Mouse (Mus musculus): ENCODE data around the gene Gm16223. TPM values are rescaled to one million over a fixed set of nuclear protein-coding genes. Genes with fewer than 3 reads are reported as not detected.

Gene Gm16223
- polyA plus RNA-seq (2016; fragmentation: Nextera tagmentation; extraction: Ambion mirVana): not detected in 2 replicates

DNA sequence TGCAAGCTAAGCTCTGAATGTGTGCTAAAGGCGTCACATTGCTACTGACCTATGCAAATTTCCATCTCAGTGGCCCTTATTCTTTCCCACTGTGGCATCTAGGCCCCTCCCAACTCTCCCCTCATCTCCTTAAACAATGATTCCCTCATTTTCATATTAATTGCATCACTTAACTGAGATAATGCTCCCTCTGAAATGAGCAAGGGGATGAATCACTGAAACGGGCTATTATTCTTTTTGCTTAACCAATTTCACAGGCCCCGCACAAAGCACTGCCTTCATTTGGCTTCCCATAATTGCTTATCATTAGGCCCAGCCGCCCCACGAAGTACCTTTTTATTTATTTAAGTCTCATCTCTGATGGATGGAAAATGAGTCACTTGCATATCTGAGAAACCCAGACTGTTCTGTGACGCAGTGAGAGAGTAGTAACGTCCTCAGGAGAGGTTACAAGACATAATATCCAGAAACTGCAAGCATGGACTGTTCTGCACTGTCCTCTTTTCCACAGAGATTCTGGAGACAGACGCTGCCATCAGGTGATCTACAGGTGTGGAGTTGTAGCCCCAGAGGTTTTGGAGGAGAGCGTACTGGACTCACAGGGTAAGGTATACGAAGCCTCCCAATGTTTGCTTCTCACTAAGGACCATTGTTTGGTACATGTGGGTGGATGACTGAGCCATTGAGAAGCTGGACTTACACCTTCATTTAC is at the start of gene Gm16223:
TSS of gene Gm16223 (plus strand) at position 485 of the 712 bp plus-strand sequence.
- Histone ChIP-seq H3K27ac (no peak within 1 kb of the TSS), H3K4me1 (no peaks in the 10 kb centered on the region), H3K9me3 (no peaks in the 10 kb centered on the region), H3K27me3 (no peaks in the 10 kb centered on the region), H3K9ac (no peak within 1 kb of the TSS), H3K36me3 (no peaks in the 10 kb centered on the region), H3K4me3 (no peak within 1 kb of the TSS), H3K4me2 (replicated peaks) (no peak within 1 kb of the TSS)
- WGBS: 83% methylated on average over 10 of the region's 10 CpGs
- ATAC-seq (ENCODE audit: insufficient number of reproducible peaks, insufficient read depth, low FRiP score, low TSS enrichment): no peak

DNA sequence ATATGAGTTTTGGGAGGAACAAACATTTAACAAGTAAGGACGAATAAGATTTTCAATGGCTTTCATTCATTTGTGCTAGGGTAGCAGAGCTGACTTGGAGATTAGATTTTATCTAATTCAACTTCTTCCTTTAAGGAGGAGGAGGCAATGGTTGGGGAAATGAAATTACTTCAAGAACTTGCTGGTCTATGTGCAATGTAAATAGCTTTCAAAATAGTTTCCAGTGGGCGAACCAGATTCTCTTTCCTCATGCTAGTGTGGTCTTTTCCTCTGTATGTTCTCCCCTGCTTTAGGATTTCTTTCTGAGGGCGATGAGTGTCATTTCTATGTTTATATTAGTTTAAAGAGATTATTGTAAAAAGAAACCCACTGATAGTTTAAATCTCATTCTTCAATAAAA is 45.7 kb upstream of the Gm16223 start:
- no peak overlapping the region for H3K4me3 ChIP-seq
- H3K4me2 ChIP-seq (replicated peaks): no peak overlapping the region
- 68% methylated on average over 3 of the region's 3 CpGs for WGBS

DNA sequence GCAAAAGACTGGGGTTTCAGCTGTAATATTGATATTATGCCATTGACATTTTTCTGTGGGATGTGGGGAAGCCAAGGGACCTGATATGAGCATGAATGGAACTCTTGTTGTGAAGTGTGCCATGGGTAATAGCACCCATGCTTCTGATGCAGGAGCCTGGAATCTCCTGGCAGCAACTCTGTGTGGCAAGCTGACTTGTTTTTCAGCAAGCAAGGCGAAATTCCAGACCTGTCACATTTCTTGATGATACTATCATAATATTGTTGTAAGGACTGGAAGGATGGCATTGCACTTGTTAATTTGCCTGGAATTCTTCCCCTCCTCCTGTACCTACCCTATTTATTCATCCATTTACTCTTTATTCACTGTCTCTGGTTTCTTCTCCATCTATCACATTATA is 44.2 kb upstream of the Gm16223 start:
- WGBS: 71% methylated on average over 1 of the region's 1 CpGs

More for the DNA sequence above, 45.7 kb upstream of the Gm16223 start:
- Histone ChIP-seq H3K9me3 (no peaks in the 10 kb centered on the region), H3K27ac (no peak overlapping the region), H3K27me3 (no peaks in the 10 kb centered on the region), H3K4me1 (no peaks in the 10 kb centered on the region), H3K36me3 (no peaks in the 10 kb centered on the region), H3K9ac (no peak overlapping the region)
- ATAC-seq (ENCODE audit: insufficient number of reproducible peaks, insufficient read depth, low FRiP score, low TSS enrichment): no peak

DNA sequence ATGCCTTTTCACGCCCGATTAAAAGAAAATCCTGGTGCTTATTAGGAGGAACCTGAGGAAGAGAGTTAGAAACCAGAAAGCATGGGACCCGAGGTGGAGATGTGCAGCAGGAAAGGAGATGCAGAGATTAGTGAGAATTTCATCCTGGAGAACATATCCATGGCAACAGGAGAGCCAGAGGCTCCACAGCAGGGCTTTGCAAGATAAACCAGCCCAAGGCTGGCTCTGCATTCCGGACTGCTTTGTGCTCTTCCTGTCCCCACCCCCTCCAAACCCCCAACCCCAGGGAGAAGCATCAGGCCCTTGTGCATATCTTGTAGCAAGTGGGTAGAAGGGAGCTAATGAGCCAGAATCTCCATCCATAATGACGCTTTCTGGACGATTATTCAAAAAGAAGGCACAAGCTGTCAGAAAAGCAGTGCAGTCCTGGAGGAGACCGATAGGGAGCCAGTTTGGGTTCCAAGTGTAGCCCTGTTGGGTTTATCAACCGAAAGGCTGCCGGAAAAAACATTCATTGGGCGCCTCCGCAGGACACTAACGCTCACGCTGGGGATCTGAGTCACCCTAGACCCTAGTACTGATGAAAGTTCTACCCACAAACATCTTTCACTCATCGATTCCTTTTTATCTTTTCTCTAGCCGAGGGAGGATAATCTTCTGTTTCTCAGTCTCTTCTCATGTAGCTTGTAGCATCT is 31.2 kb upstream of the Gm16223 start:
- no peaks in the 10 kb centered on the region for H3K27me3 ChIP-seq
- no peaks in the 10 kb centered on the region for H3K9me3 ChIP-seq
- WGBS: 55% methylated on average over 15 of the region's 15 CpGs
- no peaks in the 10 kb centered on the region for H3K36me3 ChIP-seq
- no peak overlapping the region for H3K27ac ChIP-seq
- H3K4me3 ChIP-seq: no peak overlapping the region
- ATAC-seq (ENCODE audit: insufficient number of reproducible peaks, insufficient read depth, low FRiP score, low TSS enrichment): no peak
- H3K9ac ChIP-seq: no peak overlapping the region
- H3K4me1 ChIP-seq: no peaks in the 10 kb centered on the region
- no peak overlapping the region for H3K4me2 ChIP-seq (replicated peaks)

More for the DNA sequence above, 44.2 kb upstream of the Gm16223 start:
- Histone ChIP-seq H3K27me3 (no peaks in the 10 kb centered on the region), H3K4me1 (no peaks in the 10 kb centered on the region), H3K9ac (no peak overlapping the region), H3K4me3 (no peak overlapping the region), H3K9me3 (no peaks in the 10 kb centered on the region), H3K27ac (no peak overlapping the region), H3K36me3 (no peaks in the 10 kb centered on the region), H3K4me2 (replicated peaks) (no peak overlapping the region)
- ATAC-seq (ENCODE audit: insufficient number of reproducible peaks, insufficient read depth, low FRiP score, low TSS enrichment): no peak

DNA sequence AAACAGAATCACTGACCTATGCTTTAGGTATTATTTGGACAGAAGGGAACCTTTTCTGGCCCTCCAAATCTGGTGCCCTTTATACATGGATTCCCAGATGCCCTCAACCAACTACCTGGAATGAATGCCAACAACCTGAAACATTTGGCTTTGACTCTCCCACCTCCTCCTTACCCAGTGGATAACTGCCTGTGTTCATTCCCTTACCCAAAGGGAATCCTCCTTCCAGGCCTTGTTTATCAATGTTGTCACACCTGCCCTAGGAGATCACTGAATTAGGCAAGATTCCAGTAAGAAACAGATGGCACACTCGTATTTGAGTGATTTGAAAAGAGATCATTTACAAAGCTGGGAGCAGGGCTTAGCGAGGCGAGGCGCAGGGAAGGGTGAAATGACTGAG is 13.1 kb upstream of the Gm16223 start:
- ATAC-seq (ENCODE audit: insufficient number of reproducible peaks, insufficient read depth, low FRiP score, low TSS enrichment): no peak
- H3K36me3 ChIP-seq: no peaks in the 10 kb centered on the region
- no peaks in the 10 kb centered on the region for H3K4me1 ChIP-seq
- no peak overlapping the region for H3K4me2 ChIP-seq (replicated peaks)
- no peak overlapping the region for H3K9ac ChIP-seq
- no peaks in the 10 kb centered on the region for H3K9me3 ChIP-seq
- no peak overlapping the region for H3K4me3 ChIP-seq
- no peaks in the 10 kb centered on the region for H3K27me3 ChIP-seq
- H3K27ac ChIP-seq: no peak overlapping the region
- 81% methylated on average over 4 of the region's 4 CpGs for WGBS

DNA sequence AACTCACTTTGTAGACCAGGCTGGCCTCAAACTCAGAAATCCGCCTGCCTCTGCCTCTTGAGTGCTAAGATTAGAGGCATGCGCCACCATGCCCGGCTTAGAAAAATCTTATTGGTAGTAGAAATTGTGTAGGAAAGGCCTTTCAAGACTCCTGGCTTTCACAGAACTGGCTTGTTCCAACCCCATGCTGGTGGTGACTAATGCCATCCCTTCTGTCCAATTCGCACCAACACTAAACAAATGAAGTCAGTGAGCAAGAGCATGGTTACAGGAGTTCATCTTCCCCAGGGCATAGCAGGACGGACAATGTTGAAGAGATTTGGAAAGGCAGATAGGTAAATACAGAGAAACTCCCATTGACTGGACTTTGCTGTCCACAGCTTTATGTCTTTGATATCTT is 12.6 kb upstream of the Gm16223 start:
- no peak overlapping the region for H3K9ac ChIP-seq
- H3K27me3 ChIP-seq: no peaks in the 10 kb centered on the region
- no peak overlapping the region for H3K4me2 ChIP-seq (replicated peaks)
- no peaks in the 10 kb centered on the region for H3K36me3 ChIP-seq
- 89% methylated on average over 5 of the region's 5 CpGs for WGBS
- ATAC-seq (ENCODE audit: insufficient number of reproducible peaks, insufficient read depth, low FRiP score, low TSS enrichment): no peak
- H3K9me3 ChIP-seq: no peaks in the 10 kb centered on the region
- H3K4me3 ChIP-seq: no peak overlapping the region
- no peaks in the 10 kb centered on the region for H3K4me1 ChIP-seq
- no peak overlapping the region for H3K27ac ChIP-seq

DNA sequence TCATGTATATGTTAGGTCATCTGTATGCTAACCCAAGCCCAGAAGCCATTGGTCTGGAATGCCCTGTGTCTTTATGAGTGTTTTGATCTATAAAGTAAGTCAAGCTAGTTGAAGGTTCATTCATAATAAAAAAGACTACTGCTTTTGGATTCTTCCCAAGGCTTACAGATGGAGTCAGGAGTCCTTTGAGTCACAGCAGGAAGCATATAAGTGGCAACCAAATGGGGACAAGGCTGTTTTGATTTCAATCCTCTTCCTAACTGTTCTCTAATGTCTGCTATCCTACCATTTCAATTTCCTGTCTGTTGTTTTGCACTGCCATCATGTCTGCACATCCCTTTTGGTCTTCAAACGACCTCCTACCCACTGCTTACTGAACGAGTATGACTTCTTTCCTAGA is 2.7 kb upstream of the Gm16223 start:
- no peak overlapping the region for H3K4me3 ChIP-seq
- H3K9ac ChIP-seq: no peak overlapping the region
- H3K4me2 ChIP-seq (replicated peaks): no peak overlapping the region
- H3K9me3 ChIP-seq: no peaks in the 10 kb centered on the region
- H3K36me3 ChIP-seq: no peaks in the 10 kb centered on the region
- 64% methylated on average over 2 of the region's 2 CpGs for WGBS
- no peaks in the 10 kb centered on the region for H3K27me3 ChIP-seq
- no peak for ATAC-seq (ENCODE audit: insufficient number of reproducible peaks, insufficient read depth, low FRiP score, low TSS enrichment)
- no peak overlapping the region for H3K27ac ChIP-seq
- H3K4me1 ChIP-seq: no peaks in the 10 kb centered on the region

DNA sequence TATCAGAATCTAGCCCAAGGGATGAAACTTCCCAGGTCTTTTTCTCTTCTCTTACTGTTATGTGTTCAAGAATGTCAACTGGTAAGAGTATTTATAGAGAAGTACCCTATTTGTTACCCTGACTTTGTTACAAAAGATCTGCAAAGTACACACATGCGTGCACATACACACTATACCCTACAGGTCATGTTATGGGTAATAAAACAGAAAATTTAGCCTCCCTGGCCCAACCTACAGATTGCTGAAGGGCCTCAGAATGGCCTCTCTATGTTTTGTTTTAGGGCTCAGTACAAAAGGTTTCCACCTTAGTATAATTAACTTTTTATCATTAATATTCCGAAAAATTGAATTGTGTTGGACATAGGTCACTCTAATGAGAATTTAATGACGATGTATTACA is 685 bp upstream of the Gm16223 start:
- WGBS: 83% methylated on average over 3 of the region's 3 CpGs
- no peaks in the 10 kb centered on the region for H3K36me3 ChIP-seq
- no peak overlapping the region for H3K4me2 ChIP-seq (replicated peaks)
- ATAC-seq (ENCODE audit: insufficient number of reproducible peaks, insufficient read depth, low FRiP score, low TSS enrichment): no peak
- no peak overlapping the region for H3K4me3 ChIP-seq
- H3K9me3 ChIP-seq: no peaks in the 10 kb centered on the region
- no peak overlapping the region for H3K9ac ChIP-seq
- no peaks in the 10 kb centered on the region for H3K4me1 ChIP-seq
- H3K27ac ChIP-seq: no peak overlapping the region
- no peaks in the 10 kb centered on the region for H3K27me3 ChIP-seq

DNA sequence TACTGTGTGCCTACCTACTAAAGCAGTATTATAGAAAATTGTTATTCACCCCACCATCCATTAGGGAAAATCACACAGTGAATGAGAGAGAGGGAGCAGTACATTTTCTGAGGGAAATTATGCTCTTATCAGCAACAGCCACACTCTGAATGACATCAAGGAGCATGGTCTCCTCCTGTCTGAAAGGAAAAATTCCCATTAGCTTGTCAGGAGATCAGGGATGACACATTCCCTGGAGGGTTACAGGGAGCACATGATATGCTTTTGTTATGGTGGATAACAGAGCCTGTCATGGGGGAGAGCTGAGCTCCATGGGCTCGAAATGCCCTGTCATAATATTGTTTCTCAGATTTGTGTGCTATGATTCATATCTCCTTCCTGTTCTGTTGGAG is 424 bp downstream of the Gm16223 start:
- no peaks in the 10 kb centered on the region for H3K27me3 ChIP-seq
- 70% methylated on average over 1 of the region's 1 CpGs for WGBS
- H3K36me3 ChIP-seq: no peaks in the 10 kb centered on the region
- no peak overlapping the region for H3K4me3 ChIP-seq
- H3K4me2 ChIP-seq (replicated peaks): no peak overlapping the region
- H3K9ac ChIP-seq: no peak overlapping the region
- H3K9me3 ChIP-seq: no peaks in the 10 kb centered on the region
- H3K4me1 ChIP-seq: no peaks in the 10 kb centered on the region
- H3K27ac ChIP-seq: no peak overlapping the region
- ATAC-seq (ENCODE audit: insufficient number of reproducible peaks, insufficient read depth, low FRiP score, low TSS enrichment): no peak

DNA sequence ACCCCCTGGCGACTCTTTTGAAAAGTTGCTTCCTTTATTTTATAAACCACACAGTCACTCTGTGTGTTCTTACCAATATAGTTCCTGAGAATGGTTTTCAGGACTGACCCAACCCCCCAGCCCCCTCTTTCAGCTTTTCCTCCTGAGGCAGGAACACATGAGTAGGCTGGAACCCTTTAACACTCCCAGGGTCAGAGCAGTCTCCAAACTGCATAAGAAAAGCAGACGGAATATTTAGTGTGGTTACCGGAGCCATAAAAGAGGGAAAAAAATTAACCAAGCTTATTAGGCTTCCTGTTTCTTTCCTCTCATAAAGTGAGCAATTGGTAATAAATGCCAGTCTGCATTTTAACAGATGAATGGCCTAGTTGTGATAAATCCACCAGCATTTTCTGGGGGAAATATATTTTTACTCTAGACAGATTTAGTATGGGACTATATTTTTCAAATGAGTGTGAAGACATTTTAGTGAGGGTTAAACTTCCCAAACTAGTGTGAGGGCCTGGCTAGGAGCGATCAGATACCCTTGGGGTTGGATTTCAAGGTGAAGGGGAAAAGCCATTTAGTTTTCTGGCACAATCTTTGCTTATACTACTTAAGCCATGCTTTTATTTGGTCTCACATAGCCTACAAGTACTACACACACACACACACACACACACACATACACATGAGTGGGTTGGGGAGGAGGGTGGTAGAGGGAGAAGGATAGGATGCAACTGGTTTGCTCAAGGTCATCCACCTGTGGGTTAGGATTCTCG is 49.0 kb downstream of the Gm16223 start:
- Histone ChIP-seq H3K4me1 (no peaks in the 10 kb centered on the region), H3K9me3 (no peaks in the 10 kb centered on the region), H3K4me2 (replicated peaks) (no peak overlapping the region), H3K9ac (no peak overlapping the region), H3K36me3 (no peaks in the 10 kb centered on the region), H3K27ac (no peak overlapping the region), H3K4me3 (no peak overlapping the region), H3K27me3 (no peaks in the 10 kb centered on the region)
- ATAC-seq (ENCODE audit: insufficient number of reproducible peaks, insufficient read depth, low FRiP score, low TSS enrichment): no peak
- WGBS: 75% methylated on average over 5 of the region's 5 CpGs

DNA sequence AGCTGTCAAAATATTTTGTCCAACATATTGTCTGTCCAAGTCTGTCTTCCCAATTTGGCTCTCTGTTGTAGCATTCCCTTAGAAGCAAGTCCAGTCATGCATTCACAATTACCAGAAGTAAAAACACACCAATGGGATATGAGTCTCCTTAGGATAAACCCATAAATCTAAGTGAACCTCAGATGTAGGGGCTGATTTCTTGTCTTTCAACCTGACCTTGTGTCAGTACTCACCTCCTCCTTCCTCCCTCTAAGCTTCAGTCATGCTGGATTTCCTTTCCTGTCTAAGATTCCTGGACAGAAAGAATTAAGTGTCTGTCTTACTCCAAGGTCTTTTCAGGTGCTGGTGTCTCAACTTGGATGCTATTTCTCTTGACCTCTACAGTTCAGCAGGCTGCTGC is 57.8 kb downstream of the Gm16223 start:
- no peak for ATAC-seq (ENCODE audit: insufficient number of reproducible peaks, insufficient read depth, low FRiP score, low TSS enrichment)
- no peaks in the 10 kb centered on the region for H3K36me3 ChIP-seq
- no peaks in the 10 kb centered on the region for H3K4me1 ChIP-seq
- H3K9me3 ChIP-seq: no peaks in the 10 kb centered on the region
- H3K9ac ChIP-seq: no peak overlapping the region
- H3K4me2 ChIP-seq (replicated peaks): no peak overlapping the region
- no peak overlapping the region for H3K4me3 ChIP-seq
- no peaks in the 10 kb centered on the region for H3K27me3 ChIP-seq
- no peak overlapping the region for H3K27ac ChIP-seq

DNA sequence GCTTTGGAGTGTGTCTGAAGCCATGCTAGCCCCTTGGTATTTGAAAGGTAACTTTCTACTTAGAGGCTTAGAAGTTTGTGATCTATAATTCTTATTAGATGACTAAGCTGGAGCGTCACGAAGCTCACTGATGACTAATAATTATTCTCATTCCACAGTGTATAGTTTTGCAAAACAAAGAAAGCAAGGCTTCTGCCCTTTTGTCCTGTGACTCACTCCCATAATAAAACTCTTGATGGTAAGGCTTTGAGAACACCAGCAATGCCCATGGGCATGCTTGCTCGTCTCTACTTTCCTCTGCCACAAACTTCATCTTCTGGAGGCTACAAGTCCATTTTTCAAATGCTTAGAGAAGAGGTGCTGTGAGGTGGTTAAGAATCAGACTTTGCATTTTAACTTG is 87.9 kb downstream of the Gm16223 start:
- Histone ChIP-seq H3K27ac (no peak overlapping the region), H3K4me1 (no peaks in the 10 kb centered on the region)
- 62% methylated on average over 3 of the region's 3 CpGs for WGBS

More for the DNA sequence above, 87.9 kb downstream of the Gm16223 start:
- H3K4me2 ChIP-seq (replicated peaks): no peak overlapping the region
- ATAC-seq (ENCODE audit: insufficient number of reproducible peaks, insufficient read depth, low FRiP score, low TSS enrichment): no peak
- H3K27me3 ChIP-seq: no peaks in the 10 kb centered on the region
- no peaks in the 10 kb centered on the region for H3K9me3 ChIP-seq
- no peak overlapping the region for H3K9ac ChIP-seq
- no peak overlapping the region for H3K4me3 ChIP-seq
- no peaks in the 10 kb centered on the region for H3K36me3 ChIP-seq

All from embryonic facial prominence, embryonic 12.5 days (tissue).